In the genomic region with DNA sequence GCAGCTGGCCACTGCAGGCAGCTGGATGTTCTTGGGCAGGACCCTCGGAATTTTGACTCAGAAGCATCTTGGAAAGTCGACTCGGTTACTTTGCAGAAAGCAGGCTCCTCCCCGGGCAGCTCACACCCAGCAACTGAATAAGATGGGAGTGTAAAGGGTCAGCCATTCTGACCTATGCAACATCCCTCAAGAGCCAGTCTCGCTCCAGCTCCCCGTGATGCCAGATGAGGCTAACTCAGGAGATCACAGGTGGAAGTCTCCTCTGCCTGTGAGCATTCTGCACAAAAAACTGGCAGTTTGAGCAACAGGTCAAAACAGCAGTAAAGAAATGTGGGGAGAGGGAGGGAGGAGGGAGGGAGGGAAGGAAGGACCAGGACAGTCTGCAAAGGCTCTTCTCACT, we compare ENCODE assay signal across 21 mouse cellular contexts.
DNase-seq lines count a peak whose midpoint lies in the region; ATAC-seq and TF ChIP-seq lines count a peak whose summit lies in the region.
"Had no signal": no experiment of that assay in that cellular context is flagged by ENCODE, and none has a peak within 500 bp of the region (broad histone marks: within the 10 kb centered on the region; RNA-seq: fewer than 3 reads in every experiment).

No protein-coding gene starts in this region.

- no peak overlapping the region for H3K4me2 ChIP-seq in kidney, embryonic 14.5 days (replicated peaks; ENCODE audit: low read depth, low read length)
- no peak overlapping the region for H3K4me2 ChIP-seq in kidney, postnatal 0 days (ENCODE audit: low read length)
- H3K4me2 ChIP-seq: embryonic facial prominence, embryonic 15.5 days; heart, embryonic 13.5 days had no signal

- TF ChIP-seq CTCF in gastrocnemius, adult 2 months (IDR thresholded peaks at IDR 0.05) = no peak
- no peak for TF ChIP-seq CTCF in kidney, postnatal 0 days (IDR thresholded peaks at IDR 0.05; ENCODE audit: low read depth)

- no peak for DNase-seq in gastrocnemius, adult 2 months
- no peak for DNase-seq in gastrocnemius, postnatal 4 days (ENCODE audit: low spot score in 2 of 2)
- DNase-seq in kidney, postnatal 14 days = no peak
- peak; percentile 45 for DNase-seq in kidney, postnatal 0 days (ENCODE audit: low spot score)
- DNase-seq in kidney, adult 18-20 months = no peak
- DNase-seq in embryonic facial prominence, embryonic 10.5 days (ENCODE audit: low spot score) = no peak
- DNase-seq in T-cell, adult 2 months (ENCODE audit: low spot score) = no peak
- DNase-seq: adrenal gland, adult 2 months; adrenal gland, postnatal 14 days; cerebellum, adult 11 months; cerebellum, adult 2 months; cerebellum, adult 9-11 months; cerebellum, postnatal 25 days; heart, adult 2 months; heart, postnatal 14 days; heart, postnatal 4 days had no signal

- WGBS in kidney, embryonic 14.5 days = 16% methylated on average over 6 of the region's 6 CpGs
- whole genome bisulfite sequencing in kidney, postnatal 0 days = 17% methylated on average over 6 of the region's 6 CpGs
- WGBS in embryonic facial prominence, embryonic 10.5 days = 54% methylated on average over 6 of the region's 6 CpGs

- H3K36me3 ChIP-seq in kidney, embryonic 14.5 days (ENCODE audit: control insufficient read depth, insufficient read depth, low read length) = no peaks in the 10 kb centered on the region
- H3K36me3 ChIP-seq in kidney, postnatal 0 days (ENCODE audit: insufficient read depth, low read length) = no peaks in the 10 kb centered on the region
- no peaks in the 10 kb centered on the region for H3K36me3 ChIP-seq in embryonic facial prominence, embryonic 10.5 days (replicated peaks)
- H3K36me3 ChIP-seq: embryonic facial prominence, embryonic 15.5 days; heart, embryonic 10.5 days; heart, embryonic 13.5 days had no signal

- 0 out of 2 replicates have a peak, but pooled peaks cover 4% of the 10 kb centered on the region for H3K4me1 ChIP-seq in kidney, embryonic 14.5 days (ENCODE audit: control insufficient read depth, insufficient read depth, low read length)
- no peaks in the 10 kb centered on the region for H3K4me1 ChIP-seq in kidney, postnatal 0 days (replicated peaks; ENCODE audit: insufficient read depth, low read length)
- peaks cover 13% of the 10 kb centered on the region for H3K4me1 ChIP-seq in embryonic facial prominence, embryonic 10.5 days

- peak overlapping the region; percentile 79 for H3K27ac ChIP-seq in gastrocnemius, adult 2 months
- H3K27ac ChIP-seq in kidney, embryonic 14.5 days (ENCODE audit: low read depth, low read length) = no peak overlapping the region
- H3K27ac ChIP-seq in kidney, postnatal 0 days = no peak overlapping the region
- H3K27ac ChIP-seq in embryonic facial prominence, embryonic 10.5 days (replicated peaks) = peak overlapping the region; percentile 1; the same call in 1 of the 2 replicates
- H3K27ac ChIP-seq: embryonic facial prominence, embryonic 15.5 days; heart, adult 2 months; heart, embryonic 10.5 days; heart, embryonic 13.5 days had no signal

- intact Hi-C loops in gastrocnemius, adult 2 months (cut with DNase I) = no loop called here

- H3K9ac ChIP-seq in kidney, embryonic 14.5 days (ENCODE audit: low read depth, low read length) = no peak overlapping the region
- no peak overlapping the region for H3K9ac ChIP-seq in kidney, postnatal 0 days (ENCODE audit: low read depth, low read length)
- H3K9ac ChIP-seq: embryonic facial prominence, embryonic 15.5 days; forebrain, postnatal 0 days; heart, embryonic 13.5 days had no signal

- peaks cover 2% of the 10 kb centered on the region; the same call in 1 of the 2 replicates for H3K9me3 ChIP-seq in kidney, embryonic 14.5 days (ENCODE audit: control insufficient read depth, low read length)
- no peaks in the 10 kb centered on the region for H3K9me3 ChIP-seq in kidney, postnatal 0 days (replicated peaks; ENCODE audit: low read length)
- H3K9me3 ChIP-seq in embryonic facial prominence, embryonic 10.5 days = no peaks in the 10 kb centered on the region
- H3K9me3 ChIP-seq: embryonic facial prominence, embryonic 15.5 days had no signal

- H3K4me3 ChIP-seq in gastrocnemius, adult 2 months = no peak overlapping the region
- no peak overlapping the region for H3K4me3 ChIP-seq in kidney, embryonic 14.5 days (ENCODE audit: low read length)
- H3K4me3 ChIP-seq in kidney, postnatal 0 days (replicated peaks; ENCODE audit: low read depth, low read length) = no peak overlapping the region
- no peak overlapping the region for H3K4me3 ChIP-seq in embryonic facial prominence, embryonic 10.5 days
- H3K4me3 ChIP-seq: embryonic facial prominence, embryonic 15.5 days; heart, adult 2 months; heart, embryonic 10.5 days; heart, embryonic 13.5 days had no signal

- ATAC-seq in kidney, embryonic 14.5 days (ENCODE audit: low FRiP score, low TSS enrichment) = peak; percentile 69; the same call in 1 of the 2 replicates
- no peak for ATAC-seq in kidney, postnatal 0 days (replicated peaks; ENCODE audit: low FRiP score, low read depth)

- H3K27me3 ChIP-seq in kidney, embryonic 14.5 days (ENCODE audit: control insufficient read depth, insufficient read depth, low read length) = no peaks in the 10 kb centered on the region
- no peaks in the 10 kb centered on the region for H3K27me3 ChIP-seq in kidney, postnatal 0 days (ENCODE audit: insufficient read depth, low read length)
- H3K27me3 ChIP-seq in embryonic facial prominence, embryonic 10.5 days (replicated peaks; ENCODE audit: low read depth, poor library complexity, severe bottlenecking) = 0 out of 2 replicates have a peak, but pooled peaks cover 5% of the 10 kb centered on the region
- H3K27me3 ChIP-seq: embryonic facial prominence, embryonic 15.5 days had no signal

Comparison
In these comparisons a context has a peak if more than half of its experiments do, and no peak if none do; other contexts are left out.
1. H3K27ac ChIP-seq: peak in gastrocnemius, adult 2 months (single experiment) and embryonic facial prominence, embryonic 10.5 days (single experiment); none in kidney, embryonic 14.5 days (single experiment) and kidney, postnatal 0 days (single experiment).